Mouse (Mus musculus) limb, embryonic 15.5 days (tissue): ENCODE measurements around the gene Mllt3. TPM values are rescaled to one million over a fixed set of nuclear protein-coding genes. Genes with fewer than 3 reads are reported as not detected.

Experiments
- ATAC-seq: fragments of 200-750 bp; cut with Nextera tagmentation; 2 replicates; pipeline ENCODE4 v1.8.0; 2017; ENCODE audit warnings: low read depth, moderate TSS enrichment; ENCODE audit not compliant: insufficient number of reproducible peaks, low FRiP score, low TSS enrichment
- H3K27ac ChIP-seq: fragments of 300-500 bp; sonication (generic); 2 replicates; pipeline ENCODE4 v1.5.1; 2015; ENCODE audit warnings: moderate library complexity, mild to moderate bottlenecking, inconsistent platforms
- H3K27me3 ChIP-seq: fragments of 300-500 bp; sonication (generic); 2 replicates; pipeline ENCODE4 v1.6.1; 2015; ENCODE audit warnings: inconsistent platforms
- H3K36me3 ChIP-seq: fragments of 300-500 bp; sonication (generic); 2 replicates; pipeline ENCODE4 v1.6.1; 2015; ENCODE audit warnings: inconsistent platforms
- H3K4me1 ChIP-seq: fragments of 300-500 bp; sonication (generic); 2 replicates; pipeline ENCODE4 v1.6.1; 2015; ENCODE audit warnings: inconsistent platforms
- H3K4me2 ChIP-seq: fragments of 300-500 bp; sonication (generic); 2 replicates; pipeline ENCODE4 v1.6.1; 2015; ENCODE audit warnings: mild to moderate bottlenecking, inconsistent platforms
- H3K4me3 ChIP-seq: fragments of 300-500 bp; sonication (generic); 2 replicates; pipeline ENCODE4 v1.5.1; 2015; ENCODE audit warnings: mild to moderate bottlenecking, inconsistent platforms
- H3K9ac ChIP-seq: fragments of 300-500 bp; sonication (generic); 2 replicates; pipeline ENCODE4 v1.6.1; 2015; ENCODE audit warnings: inconsistent platforms
- H3K9me3 ChIP-seq: fragments of 300-500 bp; sonication (generic); 2 replicates; pipeline ENCODE4 v1.6.1; 2016; ENCODE audit warnings: inconsistent platforms
- WGBS: fragments of 180-500 bp; shearing (Covaris S2); methylation state at CpG from one replicate; pipeline ENCODE4 v1.1.7; 2015; 5-methylcytosine and 5-hydroxymethylcytosine counted together
- polyA plus RNA-seq: library from polyadenylated mRNA; unstranded; fragments of >200 nt; fragmentation: Nextera tagmentation; extraction: Ambion mirVana; gene quantifications from 2 replicates; pipeline ENCODE4 v1.2.1, GENCODE M21; 2015

The Mllt3 gene
- polyA plus RNA-seq, 1 experiment from 2014 or later = 42.0 TPM

GRCm38 (mm10) chr4:87811899-87812298, 221.3 kb downstream of the Mllt3 start:
- H3K9ac ChIP-seq = no peak overlapping the region
- no peaks in the 10 kb centered on the region for H3K9me3 ChIP-seq
- no peak overlapping the region for H3K4me3 ChIP-seq
- no peak overlapping the region for H3K4me2 ChIP-seq
- H3K36me3 ChIP-seq = no peaks in the 10 kb centered on the region
- H3K4me1 ChIP-seq = no peaks in the 10 kb centered on the region
- H3K27me3 ChIP-seq = no peaks in the 10 kb centered on the region
- 83% methylated on average over 2 of the region's 2 CpGs for WGBS
- no peak overlapping the region for H3K27ac ChIP-seq
- no peak for ATAC-seq

GRCm38 (mm10) chr4:87806196-87806987, 226.8 kb downstream of the Mllt3 start:
- Histone ChIP-seq H3K4me2 (no peak overlapping the region), H3K27ac (no peak overlapping the region), H3K27me3 (no peaks in the 10 kb centered on the region), H3K4me3 (no peak overlapping the region), H3K9ac (no peak overlapping the region), H3K9me3 (no peaks in the 10 kb centered on the region), H3K4me1 (0 out of 2 replicates have a peak, but pooled peaks cover 2% of the 10 kb centered on the region), H3K36me3 (no peaks in the 10 kb centered on the region)
- 26% methylated on average over 6 of the region's 6 CpGs for WGBS
- no peak for ATAC-seq

GRCm38 (mm10) chr4:87804576-87804975, 228.6 kb downstream of the Mllt3 start:
- H3K9ac ChIP-seq = no peak overlapping the region
- H3K9me3 ChIP-seq = no peaks in the 10 kb centered on the region
- H3K36me3 ChIP-seq = no peaks in the 10 kb centered on the region
- H3K27ac ChIP-seq = no peak overlapping the region
- H3K4me2 ChIP-seq = no peak overlapping the region
- 0 out of 2 replicates have a peak, but pooled peaks cover 2% of the 10 kb centered on the region for H3K4me1 ChIP-seq
- no peak for ATAC-seq
- H3K4me3 ChIP-seq = no peak overlapping the region
- 41% methylated on average over 3 of the region's 3 CpGs for WGBS
- H3K27me3 ChIP-seq = no peaks in the 10 kb centered on the region

DNA sequence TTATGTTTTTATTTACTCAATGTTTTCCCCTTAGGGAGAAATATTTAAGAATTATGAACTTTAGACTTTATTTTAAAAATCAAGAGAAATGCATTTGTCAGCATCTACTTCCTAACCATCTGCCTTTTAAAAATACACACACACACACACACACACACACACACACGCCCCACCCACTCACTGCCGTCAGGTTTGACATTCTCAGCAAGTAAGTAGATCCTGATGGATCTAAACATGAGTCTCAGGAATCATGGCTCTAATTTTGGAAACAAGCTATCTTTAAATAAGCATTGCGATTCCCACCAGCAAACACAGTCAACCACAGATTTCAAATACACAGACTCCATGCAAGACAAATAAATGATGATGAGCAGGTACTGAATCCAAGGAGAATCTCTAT, 229.9 kb downstream of the Mllt3 start:
- H3K36me3 ChIP-seq = no peaks in the 10 kb centered on the region
- H3K9ac ChIP-seq = no peak overlapping the region
- no peak overlapping the region for H3K27ac ChIP-seq
- WGBS = 77% methylated on average over 3 of the region's 3 CpGs
- H3K27me3 ChIP-seq = no peaks in the 10 kb centered on the region
- no peaks in the 10 kb centered on the region for H3K9me3 ChIP-seq
- H3K4me2 ChIP-seq = no peak overlapping the region
- no peak overlapping the region for H3K4me3 ChIP-seq
- H3K4me1 ChIP-seq = 0 out of 2 replicates have a peak, but pooled peaks cover 2% of the 10 kb centered on the region
- ATAC-seq = no peak

DNA sequence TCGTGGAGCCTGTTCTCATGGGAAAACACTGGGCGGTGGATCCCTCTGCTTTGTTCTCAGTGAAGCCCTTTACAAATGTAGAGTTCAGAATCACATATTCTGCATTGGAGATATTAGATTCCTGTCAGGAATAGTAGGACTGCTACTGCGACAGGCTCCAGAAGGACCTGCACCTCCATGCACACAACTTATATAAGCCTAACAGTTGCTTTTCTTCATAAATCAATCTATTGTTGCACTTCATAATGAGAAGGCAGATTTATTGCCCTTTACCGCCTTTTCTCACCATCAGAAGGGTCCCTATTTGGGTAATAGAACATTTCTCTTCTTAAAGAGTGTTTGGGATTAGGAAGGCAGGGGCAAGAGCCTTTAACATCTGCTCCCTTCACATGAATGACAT, 231.0 kb downstream of the Mllt3 start:
- Histone ChIP-seq H3K36me3 (no peaks in the 10 kb centered on the region), H3K9ac (no peak overlapping the region), H3K4me1 (0 out of 2 replicates have a peak, but pooled peaks cover 2% of the 10 kb centered on the region), H3K9me3 (no peaks in the 10 kb centered on the region), H3K4me2 (no peak overlapping the region), H3K27ac (no peak overlapping the region), H3K4me3 (no peak overlapping the region), H3K27me3 (no peaks in the 10 kb centered on the region)
- 69% methylated on average over 4 of the region's 4 CpGs for WGBS
- ATAC-seq = no peak

DNA sequence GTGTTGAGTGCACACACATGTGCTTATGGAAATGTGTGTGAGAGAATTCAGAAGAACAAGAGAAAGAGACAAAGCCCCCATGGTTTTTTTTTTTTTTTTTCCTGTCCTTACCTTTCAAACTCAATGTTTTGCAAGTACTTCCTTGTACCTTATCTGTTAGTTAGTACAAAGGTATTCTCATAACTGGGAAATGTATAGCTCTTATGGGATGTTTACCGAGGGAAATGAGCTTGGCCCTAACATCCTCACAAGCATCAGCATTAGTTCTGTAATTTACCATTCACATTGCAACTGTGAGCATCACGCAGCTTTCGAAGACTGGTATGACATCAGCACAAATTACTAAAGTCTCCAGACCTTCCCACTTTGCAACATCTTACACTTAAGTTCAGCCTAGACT, 231.8 kb downstream of the Mllt3 start:
- H3K27ac ChIP-seq = no peak overlapping the region
- H3K4me1 ChIP-seq = 0 out of 2 replicates have a peak, but pooled peaks cover 2% of the 10 kb centered on the region
- H3K9ac ChIP-seq = no peak overlapping the region
- no peaks in the 10 kb centered on the region for H3K9me3 ChIP-seq
- no peak overlapping the region for H3K4me2 ChIP-seq
- H3K36me3 ChIP-seq = no peaks in the 10 kb centered on the region
- H3K27me3 ChIP-seq = no peaks in the 10 kb centered on the region
- H3K4me3 ChIP-seq = no peak overlapping the region
- 80% methylated on average over 3 of the region's 3 CpGs for WGBS
- no peak for ATAC-seq

- H3K4me3 ChIP-seq = no peak overlapping the region
- H3K36me3 ChIP-seq = no peaks in the 10 kb centered on the region
- H3K9me3 ChIP-seq = no peaks in the 10 kb centered on the region
- H3K4me2 ChIP-seq = no peak overlapping the region
- no peak overlapping the region for H3K27ac ChIP-seq
- WGBS = 24% methylated on average over 1 of the region's 1 CpGs
- H3K4me1 ChIP-seq = 0 out of 2 replicates have a peak, but pooled peaks cover 2% of the 10 kb centered on the region
- H3K27me3 ChIP-seq = no peaks in the 10 kb centered on the region
- H3K9ac ChIP-seq = no peak overlapping the region
- ATAC-seq = no peak
Measured at GRCm38 (mm10) chr4:87800276-87800675, 232.9 kb downstream of the Mllt3 start.

DNA sequence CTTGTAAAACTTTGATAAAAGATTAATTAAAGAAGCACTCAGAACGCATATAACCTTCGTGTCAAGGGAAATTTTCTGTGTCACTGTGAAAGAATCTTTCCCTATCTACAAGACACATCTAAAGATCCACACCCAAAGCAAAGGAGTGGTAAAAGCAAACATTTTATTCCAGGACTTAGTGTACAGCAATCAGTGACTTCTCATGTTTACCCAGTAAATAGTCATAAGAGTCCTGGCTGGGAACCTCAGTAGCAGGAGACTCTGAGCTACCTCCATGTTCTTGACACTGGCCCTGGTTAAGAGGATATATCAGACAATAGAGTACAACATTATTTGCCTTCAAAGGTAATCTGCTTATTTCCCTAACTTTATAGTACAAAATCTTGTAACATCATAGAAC, 233.7 kb downstream of the Mllt3 start:
- Histone ChIP-seq H3K9ac (no peak overlapping the region), H3K4me3 (no peak overlapping the region), H3K27ac (no peak overlapping the region), H3K4me2 (no peak overlapping the region), H3K36me3 (no peaks in the 10 kb centered on the region), H3K4me1 (no peaks in the 10 kb centered on the region), H3K27me3 (no peaks in the 10 kb centered on the region), H3K9me3 (no peaks in the 10 kb centered on the region)
- WGBS = 76% methylated on average over 2 of the region's 2 CpGs
- ATAC-seq = no peak

GRCm38 (mm10) chr4:87795261-87795660, 237.9 kb downstream of the Mllt3 start:
- Histone ChIP-seq H3K4me3 (no peak overlapping the region), H3K4me1 (no peaks in the 10 kb centered on the region), H3K9ac (no peak overlapping the region), H3K27me3 (no peaks in the 10 kb centered on the region), H3K9me3 (no peaks in the 10 kb centered on the region), H3K27ac (no peak overlapping the region), H3K4me2 (no peak overlapping the region), H3K36me3 (peaks cover 9% of the 10 kb centered on the region; the same call in 1 of the 2 replicates)
- ATAC-seq = no peak
- WGBS = 32% methylated on average over 4 of the region's 4 CpGs

DNA sequence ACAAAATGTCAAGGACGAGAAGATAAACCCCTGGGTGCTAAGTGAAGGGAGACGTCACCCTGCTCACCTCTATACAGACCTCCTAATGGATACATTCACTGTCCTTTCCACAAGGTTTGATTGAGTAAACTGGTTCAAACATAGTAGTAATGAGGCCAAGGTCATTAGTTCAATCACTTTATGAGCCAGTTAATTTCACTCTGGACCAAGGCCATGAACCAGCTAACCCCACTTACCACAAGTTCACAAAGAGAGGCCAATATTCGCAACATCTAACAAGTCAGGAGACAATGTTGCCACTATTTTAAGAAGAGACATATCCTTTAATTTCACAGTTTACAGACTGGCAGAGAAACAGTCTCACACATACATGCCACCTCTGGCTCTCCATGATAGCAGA, 238.9 kb downstream of the Mllt3 start:
- Histone ChIP-seq H3K4me2 (no peak overlapping the region), H3K27ac (no peak overlapping the region)
- 70% methylated on average over 3 of the region's 3 CpGs for WGBS

DNA sequence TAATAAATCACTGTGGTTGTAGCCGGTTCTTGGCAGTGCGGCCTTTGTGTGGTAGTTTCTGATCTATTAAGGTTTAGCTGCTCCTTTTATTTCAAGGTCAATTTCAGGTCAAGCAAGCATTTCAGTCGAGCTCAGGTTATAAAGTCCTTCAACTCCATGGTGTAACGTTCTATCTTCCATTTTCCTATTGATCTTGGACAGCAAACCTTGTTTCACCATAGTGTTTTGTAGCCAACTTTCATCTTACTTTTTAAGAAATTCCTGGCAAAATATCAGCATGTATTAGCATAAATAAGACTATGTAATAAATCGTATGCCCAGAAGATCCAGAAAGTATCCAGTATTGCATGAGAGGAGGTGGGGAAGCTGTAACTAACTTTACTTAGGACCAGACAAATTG, 240.7 kb downstream of the Mllt3 start:
- Histone ChIP-seq H3K4me2 (no peak overlapping the region), H3K9ac (no peak overlapping the region), H3K9me3 (no peaks in the 10 kb centered on the region), H3K27me3 (no peaks in the 10 kb centered on the region), H3K4me1 (no peaks in the 10 kb centered on the region), H3K4me3 (no peak overlapping the region), H3K36me3 (peaks cover 17% of the 10 kb centered on the region), H3K27ac (no peak overlapping the region)
- WGBS = 47% methylated on average over 5 of the region's 5 CpGs
- no peak for ATAC-seq

More for the DNA sequence above, 238.9 kb downstream of the Mllt3 start:
- Histone ChIP-seq H3K9me3 (no peaks in the 10 kb centered on the region), H3K27me3 (no peaks in the 10 kb centered on the region), H3K9ac (no peak overlapping the region), H3K36me3 (peaks cover 12% of the 10 kb centered on the region), H3K4me1 (no peaks in the 10 kb centered on the region), H3K4me3 (no peak overlapping the region)
- no peak for ATAC-seq

- H3K4me2 ChIP-seq = no peak overlapping the region
- no peak for ATAC-seq
- no peak overlapping the region for H3K27ac ChIP-seq
- no peak overlapping the region for H3K4me3 ChIP-seq
- no peaks in the 10 kb centered on the region for H3K9me3 ChIP-seq
- H3K27me3 ChIP-seq = no peaks in the 10 kb centered on the region
- H3K4me1 ChIP-seq = peaks cover 7% of the 10 kb centered on the region; the same call in 1 of the 2 replicates
- H3K36me3 ChIP-seq = peaks cover 17% of the 10 kb centered on the region
- WGBS = 88% methylated on average over 7 of the region's 7 CpGs
- H3K9ac ChIP-seq = no peak overlapping the region
Measured at GRCm38 (mm10) chr4:87789446-87789845, 243.7 kb downstream of the Mllt3 start.
